Mouse (Mus musculus): Measurements from ENCODE around the gene Shisal2a. TPM values are rescaled to one million over a fixed set of nuclear protein-coding genes. Genes with fewer than 3 reads are reported as not detected.

Shisal2a gene
- total RNA-seq, 2 experiments from 2014 or later = not detected

DNA sequence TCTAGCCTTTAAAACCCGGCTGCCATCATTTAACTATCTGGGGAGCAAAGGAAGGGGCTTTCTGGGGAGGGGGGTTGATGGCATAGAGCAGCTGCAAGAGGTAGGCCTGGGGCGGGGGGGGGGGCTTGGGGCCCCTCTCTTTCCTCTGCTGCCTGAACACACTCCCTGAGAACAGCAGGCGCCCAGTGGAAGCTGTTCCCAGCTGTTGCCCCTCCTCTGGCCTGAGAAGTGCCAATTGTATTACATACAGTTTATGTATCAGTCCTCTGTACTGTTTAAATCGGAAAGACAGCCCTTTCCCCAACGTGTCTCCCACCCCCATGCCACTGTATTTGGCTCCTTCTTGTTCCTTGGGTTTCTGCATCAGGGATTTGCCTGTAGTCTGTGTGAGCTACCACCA lies 37.3 kb downstream of the Shisal2a start:
- no peak for DNase-seq (ENCODE audit: low spot score in 2 of 2)
- intact Hi-C loops (cut with DNase I) = no loop called here

GRCm38 (mm10) chr4:108344631-108345083 lies 38.5 kb downstream of the Shisal2a start:
- intact Hi-C loops (cut with DNase I) = no loop called here
- DNase-seq (ENCODE audit: low spot score in 2 of 2) = no peak

GRCm38 (mm10) chr4:108339277-108339690 lies 43.9 kb downstream of the Shisal2a start:
- intact Hi-C loops (cut with DNase I) = loop anchor here (5.0 to 10.0 kb wide), 2 partner anchors 123 to 236 kb away; partner anchors contain the start of genes Orc1 and Prpf38a
- DNase-seq (ENCODE audit: low spot score in 2 of 2) = peak; percentile 74 to 83

- intact Hi-C loops (cut with DNase I) = loop anchor here (5.0 to 10.0 kb wide), 2 partner anchors 123 to 236 kb away; partner anchors contain the start of genes Orc1 and Prpf38a
- peak; percentile 50 to 55 for DNase-seq (ENCODE audit: low spot score in 2 of 2)
Measured at GRCm38 (mm10) chr4:108338811-108339210, 44.3 kb downstream of the Shisal2a start.

- intact Hi-C loops (cut with DNase I) = loop anchor here (5.0 to 10.0 kb wide), 2 partner anchors 124 to 236 kb away; partner anchors contain the start of genes Orc1 and Prpf38a
- no peak for DNase-seq (ENCODE audit: low spot score in 2 of 2)
Measured at GRCm38 (mm10) chr4:108338321-108338733, 44.8 kb downstream of the Shisal2a start.

DNA sequence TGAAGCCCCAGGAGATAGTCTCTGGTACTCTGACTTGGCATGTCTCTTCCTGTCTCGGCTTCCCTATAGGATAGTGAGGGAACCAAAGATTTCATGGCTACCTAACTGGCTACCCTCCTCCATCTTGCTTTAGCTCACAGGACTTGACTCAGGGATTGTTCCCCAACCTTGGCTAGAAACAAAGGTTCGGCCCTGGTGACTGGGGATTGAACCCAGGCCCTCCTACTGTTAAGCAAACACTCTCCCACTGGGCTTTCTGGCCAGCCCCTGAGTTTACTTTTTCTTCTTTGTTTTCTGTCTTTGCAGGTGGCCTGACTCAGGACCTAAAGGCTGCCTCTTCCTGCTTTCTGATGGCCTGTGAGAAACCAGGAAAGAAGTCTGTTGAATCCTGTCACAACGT lies 45.3 kb downstream of the Shisal2a start:
- no peak for DNase-seq (ENCODE audit: low spot score in 2 of 2)
- intact Hi-C loops (cut with DNase I) = loop anchor here (5.0 to 10.0 kb wide), 2 partner anchors 124 to 237 kb away; partner anchors contain the start of genes Orc1 and Prpf38a

DNA sequence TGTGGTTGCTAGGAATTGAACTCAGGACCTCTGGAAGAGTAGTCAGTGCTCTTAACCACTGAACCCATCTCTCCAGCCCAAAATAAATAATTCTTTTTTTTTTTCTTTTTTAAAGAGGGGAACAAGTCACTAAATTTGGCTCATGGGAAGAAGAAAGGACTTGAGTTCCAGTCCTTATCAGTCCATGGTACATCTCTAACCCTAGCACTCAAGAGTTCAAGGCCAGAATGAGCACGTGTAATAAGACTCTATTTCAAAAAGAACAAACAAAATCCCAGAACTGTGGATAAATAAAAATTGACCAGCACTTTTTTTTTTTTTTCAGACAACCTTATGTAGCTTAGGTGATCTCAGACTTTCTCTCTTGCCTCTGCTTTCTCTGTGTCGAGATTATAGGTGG lies 46.4 kb downstream of the Shisal2a start:
- DNase-seq (ENCODE audit: low spot score in 2 of 2) = no peak
- intact Hi-C loops (cut with DNase I) = loop anchor here (5.0 to 10.0 kb wide), 2 partner anchors 126 to 238 kb away; partner anchors contain the start of genes Orc1 and Prpf38a

GRCm38 (mm10) chr4:108335413-108335812 lies 47.7 kb downstream of the Shisal2a start:
- intact Hi-C loops (cut with DNase I) = loop anchor here (5.0 to 10.0 kb wide), 2 partner anchors 127 to 239 kb away; partner anchors contain the start of genes Orc1 and Prpf38a
- DNase-seq (ENCODE audit: low spot score in 2 of 2) = no peak

- intact Hi-C loops (cut with DNase I) = loop anchor here (10.0 kb wide), 1 partner anchor 243 kb away; the partner anchor contains the start of genes Orc1 and Prpf38a
Measured at GRCm38 (mm10) chr4:108332041-108332440, 51.1 kb downstream of the Shisal2a start.

GRCm38 (mm10) chr4:108329840-108330239 lies 53.3 kb downstream of the Shisal2a start:
- intact Hi-C loops (cut with DNase I) = loop anchor here (10.0 kb wide), 4 partner anchors 75 to 435 kb away; partner anchors contain the start of genes Orc1 and Prpf38a
- no peak for DNase-seq (ENCODE audit: low spot score in 2 of 2)

More at GRCm38 (mm10) chr4:108332041-108332440, 51.1 kb downstream of the Shisal2a start:
- no peak for DNase-seq (ENCODE audit: low spot score in 2 of 2)

DNA sequence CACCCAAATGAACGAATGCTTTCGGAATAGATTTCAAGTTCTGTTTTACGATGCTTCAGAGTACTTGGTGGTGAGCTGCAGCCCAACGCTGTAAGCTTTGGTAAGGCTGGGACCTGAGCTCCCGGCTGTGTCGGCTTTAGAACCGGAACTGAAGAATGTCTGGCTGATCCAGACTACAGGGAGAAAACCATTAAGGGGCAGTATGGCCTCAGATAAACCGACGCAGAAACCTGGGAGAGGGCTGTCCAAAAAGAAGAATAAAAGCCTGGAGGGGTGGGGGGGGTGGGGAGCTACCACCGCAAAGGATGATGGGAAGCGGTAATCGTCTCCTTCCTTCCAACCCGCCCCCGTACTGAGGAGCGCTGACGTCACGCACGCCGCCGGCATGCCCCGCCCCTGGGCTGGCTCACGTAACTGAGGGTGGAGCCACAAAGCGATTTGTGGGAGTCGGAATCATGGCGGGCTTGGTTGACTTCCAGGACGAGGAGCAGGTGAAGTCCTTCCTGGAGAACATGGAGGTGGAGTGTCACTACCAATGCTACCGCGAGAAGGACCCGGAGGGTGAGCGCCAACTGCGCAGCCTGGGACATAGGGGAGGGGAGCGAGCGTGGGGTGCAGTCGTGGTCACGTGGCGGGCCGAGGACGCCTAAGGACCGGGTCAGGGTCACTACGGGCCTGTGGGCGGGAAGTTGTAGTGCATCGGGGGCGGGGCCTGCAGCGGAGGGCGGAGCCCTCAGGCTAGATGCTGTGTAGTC lies 55.2 kb downstream of the Shisal2a start, which contains the start of gene Coa7:
Gene Coa7 (plus strand): TSS at position 411 of the 755 bp plus-strand sequence.
- peak; percentile 96 for DNase-seq (ENCODE audit: low spot score in 2 of 2)
- intact Hi-C loops (cut with DNase I) = loop anchor here (10.0 kb wide), 3 partner anchors 73 to 433 kb away; no protein-coding TSS in a partner anchor

DNA sequence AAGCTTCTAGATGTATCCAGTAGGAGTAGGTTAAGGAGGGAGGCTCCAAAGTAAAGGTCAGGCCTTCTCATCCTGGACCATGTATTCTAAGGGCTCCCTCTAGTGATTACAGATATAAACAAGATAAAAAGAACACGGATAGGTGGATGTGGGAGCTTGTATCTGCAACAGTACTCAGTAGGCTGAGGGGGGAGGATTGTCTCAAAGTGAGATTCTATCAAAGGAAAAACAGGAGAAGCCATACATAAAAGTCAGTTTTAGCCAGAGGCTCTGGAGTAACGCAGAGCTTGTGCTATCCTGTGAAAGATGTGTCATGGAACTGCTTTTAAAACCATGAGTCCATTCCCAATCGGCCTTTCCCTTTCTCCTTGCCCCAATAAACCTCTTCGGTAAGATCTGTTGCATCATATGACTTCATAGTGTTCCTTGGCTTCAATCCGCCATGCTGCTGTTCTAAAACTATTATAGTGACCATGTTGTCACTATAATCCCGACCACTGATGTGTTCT lies 56.0 kb downstream of the Shisal2a start:
- intact Hi-C loops (cut with DNase I) = loop anchor here (10.0 kb wide), 3 partner anchors 72 to 432 kb away; no protein-coding TSS in a partner anchor
- peak; percentile 33 to 84 for DNase-seq (ENCODE audit: low spot score in 2 of 2)

DNA sequence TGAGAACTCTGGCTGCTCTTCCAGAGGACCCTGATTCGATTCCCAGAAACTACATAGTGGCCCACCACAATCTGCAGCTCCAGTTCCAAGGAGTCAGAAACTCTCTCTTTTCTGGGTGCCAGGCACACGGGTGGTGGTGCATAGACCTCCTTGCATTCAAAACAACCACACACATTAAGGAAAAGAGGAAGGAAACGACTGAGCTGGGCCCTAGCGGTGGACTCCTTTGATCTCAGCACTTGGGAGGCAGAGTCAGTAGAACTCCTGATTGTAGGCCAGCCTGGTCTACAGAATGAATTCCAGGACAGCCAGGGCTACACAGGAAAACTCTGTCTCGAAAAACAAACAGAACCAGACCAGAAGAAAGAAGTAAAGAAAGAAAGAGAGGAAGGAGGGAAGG lies 59.6 kb downstream of the Shisal2a start:
- DNase-seq (ENCODE audit: low spot score in 2 of 2) = no peak
- intact Hi-C loops (cut with DNase I) = loop anchor here (10.0 kb wide), 3 partner anchors 69 to 429 kb away; no protein-coding TSS in a partner anchor

DNA sequence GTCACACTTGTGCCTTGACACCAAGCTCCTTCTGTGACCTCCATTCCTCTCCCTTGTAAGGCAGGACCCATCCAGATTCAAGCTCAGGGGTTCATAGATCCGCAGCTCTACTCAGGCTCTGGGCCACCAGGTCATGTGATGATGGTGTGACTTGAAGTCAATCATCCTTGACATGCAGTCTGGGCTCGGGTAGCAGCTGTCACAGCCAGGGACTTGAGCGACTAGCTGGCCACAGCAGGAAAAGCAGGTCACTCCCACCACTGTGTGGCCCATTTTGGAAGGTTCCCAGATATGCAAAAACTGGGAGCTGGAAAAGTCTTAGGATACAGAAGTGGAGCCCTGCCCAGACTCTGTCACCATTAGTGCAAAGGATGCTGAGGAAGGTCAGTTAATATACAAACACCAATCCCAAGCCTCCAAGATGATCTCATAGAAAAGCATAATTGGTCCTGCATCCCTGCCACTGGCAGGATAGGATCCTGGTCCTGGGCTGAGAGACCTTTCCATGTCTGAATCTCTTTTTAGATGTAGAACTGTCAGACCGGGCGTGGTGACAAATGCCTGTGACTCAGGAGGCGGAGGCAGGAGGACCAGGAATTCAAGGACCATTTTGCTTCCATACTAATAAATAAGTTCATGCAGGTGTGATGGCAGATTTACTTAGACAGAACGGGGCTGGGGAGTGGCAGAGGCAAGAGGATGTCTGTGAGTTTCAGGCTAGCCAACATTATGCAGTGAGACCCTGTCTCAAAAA lies 62.3 kb downstream of the Shisal2a start:
- intact Hi-C loops (cut with DNase I) = loop anchor here (10.0 kb wide), 3 partner anchors 66 to 426 kb away; no protein-coding TSS in a partner anchor
- DNase-seq (ENCODE audit: low spot score in 2 of 2) = no peak

- intact Hi-C loops (cut with DNase I) = loop anchor here (10.0 kb wide), 3 partner anchors 65 to 425 kb away; no protein-coding TSS in a partner anchor
- no peak for DNase-seq (ENCODE audit: low spot score in 2 of 2)
Measured at GRCm38 (mm10) chr4:108319747-108320146, 63.4 kb downstream of the Shisal2a start.

DNA sequence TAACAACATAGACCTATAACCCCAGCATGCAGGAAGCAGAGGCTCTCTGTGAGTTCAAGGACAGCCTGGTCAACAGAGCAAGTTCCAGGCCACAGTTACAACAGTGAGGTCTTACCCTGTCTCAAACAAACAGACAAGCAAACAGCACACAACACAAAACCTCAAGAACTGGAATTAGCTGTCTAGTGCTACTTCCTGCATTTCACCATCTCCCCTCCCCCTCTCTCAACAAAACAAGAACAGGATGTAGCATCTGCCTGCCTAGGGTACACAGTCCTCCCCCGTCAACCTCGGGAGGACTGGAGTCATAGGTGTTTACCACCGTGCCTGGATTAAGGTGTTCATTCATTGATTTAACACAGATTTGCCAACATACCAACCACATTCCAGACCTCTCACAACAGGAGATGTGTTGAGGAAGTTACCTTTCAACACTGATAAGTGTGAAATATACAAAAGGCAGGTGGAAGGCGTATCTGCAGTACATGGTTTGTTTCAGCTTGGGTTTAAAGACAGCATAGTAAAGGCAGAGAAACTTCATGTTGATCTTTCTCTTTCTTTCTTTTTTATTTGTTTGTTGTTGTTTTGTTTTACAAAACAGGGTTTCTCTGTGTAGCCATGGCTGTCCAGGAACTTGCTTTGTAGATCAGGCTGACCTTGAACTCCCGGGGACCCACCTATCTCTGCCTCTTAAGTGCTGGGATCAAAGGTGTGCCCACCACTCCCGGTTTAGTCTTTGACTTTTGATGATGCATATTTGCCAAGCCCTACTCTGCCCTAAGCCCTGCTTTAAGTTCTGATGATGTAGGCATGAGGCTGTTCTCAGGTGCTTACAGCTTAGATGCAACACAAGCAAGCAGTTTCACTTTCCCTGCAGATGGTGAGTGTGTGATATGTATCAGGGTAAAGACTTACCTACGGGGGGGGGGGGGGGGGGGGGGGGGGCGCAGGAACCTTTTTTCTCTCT lies 64.2 kb downstream of the Shisal2a start:
- intact Hi-C loops (cut with DNase I) = no loop called here
- peak in 1 of 2 experiments; percentile 37 for DNase-seq (ENCODE audit: low spot score in 2 of 2)

Measured in left cerebral cortex, postnatal 14 days (tissue).